Mouse (Mus musculus) forebrain, embryonic 11.5 days (tissue): ENCODE results near the gene Atcay. TPM values are rescaled to one million over a fixed set of nuclear protein-coding genes. Genes with fewer than 3 reads are reported as not detected.

Source experiments
- ATAC-seq: fragments of 200-750 bp; cut with Nextera tagmentation; replicated peaks from 2 replicates; pipeline ENCODE4 v1.8.0; 2017; ENCODE audit warnings: moderate TSS enrichment; ENCODE audit not compliant: low FRiP score
- DNase-seq: peaks from one replicate; pipeline ENCODE4 v3.0.0-alpha.2; 2017; ENCODE audit warnings: low spot score
- H3K27ac ChIP-seq: fragments of 300-500 bp; sonication (generic); 2 replicates; pipeline ENCODE4 v1.5.1; 2014; ENCODE audit warnings: low read depth, low read length
- H3K27me3 ChIP-seq: fragments of 300-500 bp; sonication (generic); 2 replicates; pipeline ENCODE4 v1.6.1; 2014; ENCODE audit warnings: mild to moderate bottlenecking, low read length, mixed read lengths; ENCODE audit not compliant: control insufficient read depth, insufficient read depth
- H3K36me3 ChIP-seq: fragments of 300-500 bp; sonication (generic); 2 replicates; pipeline ENCODE4 v1.6.1; 2014; ENCODE audit warnings: mild to moderate bottlenecking, low read length, moderate library complexity, mixed read lengths; ENCODE audit not compliant: control insufficient read depth, insufficient read depth
- H3K4me1 ChIP-seq: fragments of 300-500 bp; sonication (generic); replicated peaks from 2 replicates; pipeline ENCODE4 v1.6.1; 2014; ENCODE audit warnings: low read length, mixed read lengths; ENCODE audit not compliant: control insufficient read depth, insufficient read depth
- H3K4me2 ChIP-seq: fragments of 300-500 bp; sonication (generic); 2 replicates; pipeline ENCODE4 v1.6.1; 2014; ENCODE audit warnings: low read depth, mild to moderate bottlenecking, low read length, moderate library complexity, mixed read lengths; ENCODE audit not compliant: severe bottlenecking
- H3K4me3 ChIP-seq: fragments of 300-500 bp; sonication (generic); 2 replicates; pipeline ENCODE4 v1.5.1; 2014; ENCODE audit warnings: low read depth, low read length
- H3K9ac ChIP-seq: fragments of 300-500 bp; sonication (generic); 2 replicates; pipeline ENCODE4 v1.6.1; 2014; ENCODE audit warnings: low read length
- H3K9me3 ChIP-seq: fragments of 300-500 bp; sonication (generic); 2 replicates; pipeline ENCODE4 v1.6.1; 2016; ENCODE audit warnings: low read length, mixed read lengths; ENCODE audit not compliant: control insufficient read depth
- WGBS: fragments of 180-500 bp; shearing (Covaris S2); extraction: QIAGEN DNeasy Blood & Tissue Kit; methylation state at CpG from one replicate; pipeline ENCODE4 v1.1.7; 2014; 5-methylcytosine and 5-hydroxymethylcytosine counted together
- polyA plus RNA-seq: library from polyadenylated mRNA; unstranded; fragments of >200 nt; fragmentation: Nextera tagmentation; extraction: Ambion mirVana; gene quantifications from 2 replicates; pipeline ENCODE4 v1.2.1, GENCODE M21; 2014

Gene Atcay
- polyA plus RNA-seq, 1 experiment from 2014 or later = 20.9 TPM

DNA sequence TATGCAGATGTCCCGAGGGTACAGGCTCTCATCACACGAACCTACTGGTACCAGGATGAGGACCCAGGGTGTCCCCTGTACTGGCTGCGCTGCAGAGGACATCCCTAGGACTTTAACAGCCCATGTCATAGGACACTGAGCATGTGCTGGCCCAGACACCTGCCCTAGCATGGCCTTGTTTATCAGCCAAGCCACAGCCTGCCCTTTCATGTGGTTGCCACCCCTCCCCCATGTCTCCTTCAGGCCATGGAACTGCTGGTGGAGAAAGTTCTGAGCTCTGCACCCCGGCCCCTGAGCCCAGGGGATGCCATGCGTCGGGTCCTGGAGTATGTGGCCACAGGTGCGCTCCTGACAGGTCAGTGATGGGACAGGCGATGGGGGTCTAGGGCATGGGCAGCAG, 18.8 kb upstream of the Atcay start:
- H3K4me1 ChIP-seq = peaks cover 4% of the 10 kb centered on the region
- no peak overlapping the region for H3K4me3 ChIP-seq
- H3K27ac ChIP-seq = no peak overlapping the region
- peaks cover 19% of the 10 kb centered on the region for H3K27me3 ChIP-seq
- DNase-seq (no peak), ATAC-seq (no peak)
- no peaks in the 10 kb centered on the region for H3K36me3 ChIP-seq
- WGBS = 81% methylated on average over 8 of the region's 8 CpGs
- no peak overlapping the region for H3K4me2 ChIP-seq
- H3K9ac ChIP-seq = no peak overlapping the region
- no peaks in the 10 kb centered on the region for H3K9me3 ChIP-seq

DNA sequence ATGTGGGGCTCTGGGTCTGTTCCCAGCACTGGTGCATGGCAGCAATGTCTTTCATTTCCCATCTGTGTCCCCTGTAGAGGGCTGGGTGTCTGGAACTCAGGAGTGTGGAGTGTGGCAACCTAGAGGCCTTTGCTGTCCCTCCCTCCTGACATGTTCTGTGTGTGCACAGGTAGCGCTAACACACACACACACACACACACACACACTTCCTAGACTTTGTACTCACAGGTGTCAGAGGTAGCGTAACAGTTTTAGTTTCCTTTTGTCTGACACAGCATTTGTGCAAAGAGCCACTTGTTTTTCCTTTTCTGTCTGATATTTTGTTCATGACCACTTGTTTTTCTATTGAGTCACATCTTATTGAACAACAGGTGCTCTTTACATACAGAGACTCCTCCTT, 17.2 kb upstream of the Atcay start:
- no peak for DNase-seq
- 95% methylated on average over 2 of the region's 2 CpGs for WGBS
- H3K27ac ChIP-seq = no peak overlapping the region
- H3K4me2 ChIP-seq = no peak overlapping the region
- no peaks in the 10 kb centered on the region for H3K36me3 ChIP-seq
- no peak for ATAC-seq
- H3K4me1 ChIP-seq = peaks cover 2% of the 10 kb centered on the region; the same call in 1 of the 2 replicates
- H3K9me3 ChIP-seq = no peaks in the 10 kb centered on the region
- no peak overlapping the region for H3K9ac ChIP-seq
- H3K27me3 ChIP-seq = peaks cover 14% of the 10 kb centered on the region
- H3K4me3 ChIP-seq = no peak overlapping the region

DNA sequence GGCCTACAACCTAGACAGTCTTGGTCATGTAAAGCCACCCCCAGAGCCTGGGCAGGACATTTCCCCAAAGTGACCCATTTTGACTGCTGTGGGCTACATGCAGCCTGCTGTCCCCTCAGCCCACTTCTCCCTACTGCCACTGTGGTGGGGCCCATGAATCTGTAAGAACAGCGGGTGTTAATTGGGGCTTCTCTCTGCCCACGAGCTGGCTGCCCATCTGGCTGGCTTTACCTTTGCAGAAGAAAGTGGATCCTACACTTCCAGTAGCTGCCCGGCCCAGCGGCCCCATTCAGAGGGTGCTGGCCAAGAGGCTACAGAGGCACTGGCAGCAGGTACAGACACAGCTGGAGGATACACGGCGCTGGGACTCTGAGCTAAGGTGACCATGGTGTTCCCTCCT, 14.5 kb upstream of the Atcay start:
- Histone ChIP-seq H3K4me2 (no peak overlapping the region), H3K27me3 (peaks cover 4% of the 10 kb centered on the region), H3K4me3 (no peak overlapping the region), H3K4me1 (0 out of 2 replicates have a peak, but pooled peaks cover 1% of the 10 kb centered on the region), H3K36me3 (no peaks in the 10 kb centered on the region), H3K9ac (no peak overlapping the region; the same call in 1 of the 2 replicates), H3K9me3 (no peaks in the 10 kb centered on the region), H3K27ac (no peak overlapping the region)
- WGBS = 87% methylated on average over 6 of the region's 6 CpGs
- ATAC-seq (no peak), DNase-seq (no peak)

DNA sequence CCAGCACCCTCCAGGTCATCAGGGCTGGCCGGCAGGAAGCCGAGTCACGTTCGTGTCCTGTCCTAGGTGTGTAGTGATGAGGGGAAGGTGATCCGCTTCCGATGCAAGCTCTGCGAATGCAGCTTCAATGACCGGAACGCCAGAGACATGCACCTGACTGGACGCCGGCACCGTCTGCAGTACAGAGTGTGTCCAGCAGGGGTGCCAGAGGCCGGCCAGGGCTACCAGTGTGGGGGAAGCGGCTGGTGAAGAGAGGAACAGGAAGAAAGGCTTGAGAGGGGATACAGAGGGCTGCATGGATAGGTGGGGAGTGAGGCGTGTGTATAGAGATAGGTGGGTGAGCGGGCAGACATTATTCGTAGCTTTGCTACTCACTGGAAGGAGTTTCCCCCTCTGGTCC, 14.0 kb upstream of the Atcay start:
- no peak overlapping the region; the same call in 1 of the 2 replicates for H3K9ac ChIP-seq
- H3K36me3 ChIP-seq = no peaks in the 10 kb centered on the region
- no peak overlapping the region for H3K4me2 ChIP-seq
- 5% methylated on average over 17 of the region's 17 CpGs for WGBS
- DNase-seq (peak; percentile 91), ATAC-seq (peak; percentile 71)
- H3K9me3 ChIP-seq = no peaks in the 10 kb centered on the region
- H3K27me3 ChIP-seq = peaks cover 7% of the 10 kb centered on the region
- H3K4me1 ChIP-seq = peaks cover 6% of the 10 kb centered on the region
- no peak overlapping the region for H3K27ac ChIP-seq
- H3K4me3 ChIP-seq = no peak overlapping the region

DNA sequence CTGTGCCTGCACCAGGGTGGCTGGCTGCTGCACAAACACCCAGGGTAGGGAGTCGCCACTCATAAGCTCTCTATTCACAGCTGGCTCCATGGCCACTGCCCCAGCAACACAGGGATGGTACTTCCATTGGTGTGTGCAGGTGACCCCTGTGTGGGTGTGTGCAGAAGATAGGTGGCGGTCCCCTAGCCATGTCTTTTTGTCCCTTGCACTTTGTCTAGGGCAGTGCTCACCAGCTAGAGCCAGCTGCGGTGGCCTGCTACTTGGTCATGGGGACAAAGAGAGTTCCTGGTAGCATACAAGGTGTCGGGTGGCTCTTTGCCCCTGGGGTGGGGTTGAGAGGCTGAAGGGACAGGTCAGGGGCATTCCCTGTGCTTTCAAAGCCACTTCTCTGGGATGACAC, 13.5 kb upstream of the Atcay start:
- Histone ChIP-seq H3K27me3 (peaks cover 10% of the 10 kb centered on the region), H3K9me3 (no peaks in the 10 kb centered on the region), H3K4me2 (no peak overlapping the region), H3K36me3 (no peaks in the 10 kb centered on the region), H3K27ac (no peak overlapping the region), H3K9ac (no peak overlapping the region), H3K4me3 (no peak overlapping the region), H3K4me1 (peaks cover 6% of the 10 kb centered on the region)
- DNase-seq (no peak), ATAC-seq (peak; percentile 1; the same call in 1 of the 2 replicates)
- WGBS = 74% methylated on average over 4 of the region's 4 CpGs

DNA sequence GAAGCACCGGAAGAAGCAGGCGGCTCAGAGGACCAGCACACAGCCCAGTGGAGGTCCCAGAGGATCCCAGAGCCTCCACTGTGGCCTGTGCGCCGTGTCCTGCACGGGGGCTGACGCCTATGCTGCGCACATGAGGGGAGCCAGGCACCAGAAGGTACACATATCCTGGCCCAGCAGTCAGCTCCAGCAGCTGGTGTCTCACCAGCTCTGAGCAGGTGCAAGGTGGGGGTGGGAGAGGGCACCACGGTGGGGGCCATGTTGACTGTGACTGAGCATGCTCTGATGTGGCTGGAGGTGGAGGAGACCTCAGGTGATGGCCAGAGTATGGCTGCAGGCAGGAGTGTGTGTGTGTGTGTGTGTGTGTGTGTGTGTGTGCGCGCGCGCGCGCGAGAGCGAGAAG, 11.4 kb upstream of the Atcay start:
- no peak overlapping the region for H3K9ac ChIP-seq
- no peak for ATAC-seq

DNA sequence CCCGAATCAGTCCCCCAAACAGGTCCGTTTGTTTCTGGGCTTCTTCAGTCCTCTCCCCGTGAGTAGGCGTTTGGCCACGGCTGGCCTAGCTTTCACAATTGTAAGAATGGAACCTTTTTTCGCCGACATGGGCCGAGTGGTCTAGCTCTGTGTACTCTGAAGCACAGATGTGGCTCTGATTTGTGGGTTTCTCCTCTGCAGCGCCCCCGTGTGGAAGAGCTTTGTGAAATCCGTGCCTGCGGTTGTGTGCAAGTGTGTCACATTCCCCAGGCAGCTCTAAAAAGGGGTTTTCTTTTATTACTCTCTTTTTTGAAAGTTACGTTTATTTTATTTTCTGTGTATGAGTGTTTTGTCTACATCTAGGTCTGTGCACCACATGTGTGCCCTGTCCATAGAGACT, 10.2 kb upstream of the Atcay start:
- ATAC-seq (no peak), DNase-seq (peak; percentile 85)
- peaks cover 10% of the 10 kb centered on the region for H3K27me3 ChIP-seq
- H3K9ac ChIP-seq = no peak overlapping the region
- no peaks in the 10 kb centered on the region for H3K9me3 ChIP-seq
- H3K36me3 ChIP-seq = no peaks in the 10 kb centered on the region
- no peak overlapping the region for H3K27ac ChIP-seq
- H3K4me2 ChIP-seq = no peak overlapping the region
- no peak overlapping the region for H3K4me3 ChIP-seq
- 19% methylated on average over 13 of the region's 13 CpGs for WGBS
- peaks cover 6% of the 10 kb centered on the region for H3K4me1 ChIP-seq

More for the DNA sequence above, 11.4 kb upstream of the Atcay start:
- no peak overlapping the region for H3K4me3 ChIP-seq
- WGBS = 91% methylated on average over 16 of the region's 16 CpGs
- H3K36me3 ChIP-seq = no peaks in the 10 kb centered on the region
- no peak overlapping the region for H3K27ac ChIP-seq
- no peaks in the 10 kb centered on the region for H3K9me3 ChIP-seq
- no peak overlapping the region for H3K4me2 ChIP-seq
- H3K27me3 ChIP-seq = peaks cover 10% of the 10 kb centered on the region
- no peak for DNase-seq
- peaks cover 6% of the 10 kb centered on the region for H3K4me1 ChIP-seq

DNA sequence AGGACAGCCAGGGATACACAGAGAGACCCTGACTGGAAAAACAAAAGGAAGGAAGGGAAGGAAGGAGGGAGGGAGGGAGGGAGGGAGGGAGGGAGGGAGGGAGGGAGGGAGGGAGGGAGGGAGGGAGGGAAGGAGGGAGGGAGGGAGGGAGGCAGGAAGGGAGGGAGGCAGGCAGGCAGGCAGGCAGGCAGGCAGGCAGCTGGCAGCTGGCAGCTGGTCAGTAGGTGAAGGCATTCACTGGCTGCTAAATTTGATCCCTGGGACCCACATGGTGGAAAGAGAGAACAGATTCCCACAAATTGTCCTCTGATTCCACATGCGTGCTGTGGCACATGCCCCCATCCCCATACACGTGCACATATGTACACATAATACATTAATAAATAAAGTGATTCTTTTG, 8.0 kb upstream of the Atcay start:
- H3K4me2 ChIP-seq = no peak overlapping the region
- H3K36me3 ChIP-seq = no peaks in the 10 kb centered on the region
- peaks cover 8% of the 10 kb centered on the region for H3K4me1 ChIP-seq
- H3K27me3 ChIP-seq = peaks cover 10% of the 10 kb centered on the region
- H3K27ac ChIP-seq = no peak overlapping the region
- no peaks in the 10 kb centered on the region for H3K9me3 ChIP-seq
- H3K4me3 ChIP-seq = no peak overlapping the region
- 89% methylated on average over 2 of the region's 2 CpGs for WGBS
- ATAC-seq (no peak), DNase-seq (no peak)
- no peak overlapping the region for H3K9ac ChIP-seq

DNA sequence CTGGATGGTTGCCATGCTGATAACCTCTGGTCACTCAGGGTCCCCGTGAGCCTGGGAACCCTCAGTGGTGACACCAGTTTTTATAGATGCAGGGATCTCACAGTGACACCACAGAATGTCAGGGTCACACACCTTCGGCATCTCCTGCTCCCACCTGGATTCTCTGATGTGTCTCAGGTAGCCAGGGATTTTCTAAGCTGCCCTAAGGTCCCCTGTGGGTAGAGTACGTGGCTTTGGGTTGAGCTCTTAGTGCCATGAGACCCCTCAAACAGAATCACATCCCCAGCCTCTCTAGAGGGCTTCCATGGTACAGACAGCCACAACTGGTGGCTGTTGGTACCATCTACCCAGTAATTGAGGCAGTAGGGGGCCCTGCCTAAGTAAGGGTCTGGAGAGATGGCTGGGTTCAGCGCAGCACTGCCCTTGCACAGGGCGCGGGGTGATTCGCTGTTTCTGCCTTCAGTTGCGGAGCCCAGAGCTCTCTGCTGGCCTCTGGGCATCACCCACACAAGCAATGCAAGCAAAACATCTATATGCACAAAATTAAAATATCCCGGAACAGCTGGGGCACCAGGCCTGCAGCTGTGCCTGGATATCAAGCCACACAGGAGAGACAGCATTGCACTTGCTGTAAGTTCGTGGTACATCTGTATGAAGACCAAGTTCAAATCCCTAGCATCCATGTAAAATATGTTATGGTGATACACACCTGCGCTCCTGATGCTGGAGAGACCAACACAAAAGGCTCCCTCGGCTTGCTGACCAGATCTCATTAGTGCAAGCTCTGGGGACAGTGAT, 6.0 kb upstream of the Atcay start:
- Histone ChIP-seq H3K4me2 (no peak overlapping the region), H3K4me1 (peaks cover 9% of the 10 kb centered on the region), H3K27me3 (peaks cover 10% of the 10 kb centered on the region), H3K9me3 (no peaks in the 10 kb centered on the region), H3K27ac (no peak overlapping the region), H3K4me3 (no peak overlapping the region), H3K9ac (no peak overlapping the region), H3K36me3 (no peaks in the 10 kb centered on the region)
- WGBS = 87% methylated on average over 12 of the region's 12 CpGs
- DNase-seq (no peak), ATAC-seq (no peak)
